Mouse (Mus musculus) megakaryocyte, embryonic 14.5 days (primary cell): Measurements from ENCODE around the gene Nkain2. TPM values are rescaled to one million over a fixed set of nuclear protein-coding genes. Genes with fewer than 3 reads are reported as not detected.

ENCODE experiments used
- H3K27me3 ChIP-seq: replicated peaks from 2 replicates; pipeline ENCODE3; 2012; ENCODE audit warnings: inconsistent platforms
- H3K36me3 ChIP-seq: replicated peaks from 2 replicates; pipeline ENCODE3; 2012; ENCODE audit warnings: low read length, inconsistent platforms, mixed read lengths
- H3K4me1 ChIP-seq: 2 replicates; pipeline ENCODE4 v1.6.1; 2012; ENCODE audit warnings: inconsistent platforms
- H3K4me3 ChIP-seq: replicated peaks from 2 replicates; pipeline ENCODE3; 2012; ENCODE audit warnings: moderate library complexity, mild to moderate bottlenecking, inconsistent platforms
- H3K9me3 ChIP-seq: 2 replicates; pipeline ENCODE4 v1.6.1; 2012; ENCODE audit warnings: inconsistent platforms
- FLI1 ChIP-seq: IDR thresholded peaks from 2 replicates; pipeline ENCODE4 v1.6.1; 2012; ENCODE audit warnings: low read length, inconsistent platforms, mixed read lengths
- GATA1 ChIP-seq: IDR thresholded peaks from 3 replicates; pipeline ENCODE4 v1.6.1; 2012; ENCODE audit warnings: mixed read lengths, low read length, inconsistent platforms, borderline replicate concordance
- polyA plus RNA-seq: library from polyadenylated mRNA; stranded (reverse); fragments of >175 nt; gene quantifications from 2 replicates; pipeline ENCODE4 v1.2.3, GENCODE M21; 2012; ENCODE audit warnings: low replicate concordance; ENCODE audit not compliant: insufficient read depth

The Nkain2 gene
- polyA plus RNA-seq: not detected in 2 replicates

GRCm38 (mm10) chr10:32889652-32890506, at the start of gene Nkain2:
Gene Nkain2 (minus strand): TSS chr10:32890462.
- Histone ChIP-seq H3K36me3 (no peaks in the 10 kb centered on the region), H3K4me3 (peak within 1 kb of the TSS; percentile 86), H3K9me3 (peaks cover 8% of the 10 kb centered on the region; the same call in 1 of the 2 replicates), H3K27me3 (peaks cover 27% of the 10 kb centered on the region), H3K4me1 (peaks cover 12% of the 10 kb centered on the region)
- no peak for TF ChIP-seq FLI1
- no peak for TF ChIP-seq GATA1

- no peaks in the 10 kb centered on the region for H3K36me3 ChIP-seq
- H3K4me1 ChIP-seq: no peaks in the 10 kb centered on the region
- peaks cover 17% of the 10 kb centered on the region; the same call in 1 of the 2 replicates for H3K9me3 ChIP-seq
- no peak overlapping the region for H3K4me3 ChIP-seq
- TF ChIP-seq GATA1 (no peak), FLI1 (no peak)
- no peaks in the 10 kb centered on the region for H3K27me3 ChIP-seq
Observed at GRCm38 (mm10) chr10:32939853-32940252, 49.6 kb upstream of the Nkain2 start.

GRCm38 (mm10) chr10:32895093-32895492, 4.8 kb upstream of the Nkain2 start:
- H3K4me3 ChIP-seq: no peak overlapping the region
- H3K9me3 ChIP-seq: peaks cover 1% of the 10 kb centered on the region; the same call in 1 of the 2 replicates
- H3K27me3 ChIP-seq: peaks cover 15% of the 10 kb centered on the region
- H3K4me1 ChIP-seq: peaks cover 5% of the 10 kb centered on the region
- TF ChIP-seq FLI1 (no peak), GATA1 (no peak)
- no peaks in the 10 kb centered on the region for H3K36me3 ChIP-seq

GRCm38 (mm10) chr10:32890507-32891131, 357 bp upstream of the Nkain2 start:
- Histone ChIP-seq H3K36me3 (no peaks in the 10 kb centered on the region), H3K9me3 (peaks cover 8% of the 10 kb centered on the region; the same call in 1 of the 2 replicates), H3K4me3 (peak overlapping the region; percentile 46), H3K27me3 (peaks cover 27% of the 10 kb centered on the region), H3K4me1 (peaks cover 12% of the 10 kb centered on the region)
- TF ChIP-seq GATA1 (no peak), FLI1 (no peak)

- TF ChIP-seq GATA1 (no peak), FLI1 (no peak)
- no peaks in the 10 kb centered on the region for H3K27me3 ChIP-seq
- no peaks in the 10 kb centered on the region for H3K36me3 ChIP-seq
- no peaks in the 10 kb centered on the region for H3K4me1 ChIP-seq
- H3K9me3 ChIP-seq: no peaks in the 10 kb centered on the region
- no peak overlapping the region for H3K4me3 ChIP-seq
Observed at GRCm38 (mm10) chr10:32881977-32882376, 8.3 kb downstream of the Nkain2 start.

GRCm38 (mm10) chr10:32870691-32871406, 19.4 kb downstream of the Nkain2 start:
- Histone ChIP-seq H3K36me3 (no peaks in the 10 kb centered on the region), H3K9me3 (no peaks in the 10 kb centered on the region), H3K27me3 (no peaks in the 10 kb centered on the region), H3K4me1 (no peaks in the 10 kb centered on the region), H3K4me3 (no peak overlapping the region)
- TF ChIP-seq FLI1 (no peak), GATA1 (no peak)

GRCm38 (mm10) chr10:32869541-32869940, 20.7 kb downstream of the Nkain2 start:
- H3K9me3 ChIP-seq: no peaks in the 10 kb centered on the region
- no peaks in the 10 kb centered on the region for H3K4me1 ChIP-seq
- H3K27me3 ChIP-seq: no peaks in the 10 kb centered on the region
- no peak overlapping the region for H3K4me3 ChIP-seq
- TF ChIP-seq FLI1: no peak
- TF ChIP-seq GATA1: no peak
- H3K36me3 ChIP-seq: no peaks in the 10 kb centered on the region

- TF ChIP-seq FLI1 (no peak), GATA1 (no peak)
- no peaks in the 10 kb centered on the region for H3K4me1 ChIP-seq
- no peaks in the 10 kb centered on the region for H3K9me3 ChIP-seq
- no peaks in the 10 kb centered on the region for H3K27me3 ChIP-seq
- H3K4me3 ChIP-seq: no peak overlapping the region
- no peaks in the 10 kb centered on the region for H3K36me3 ChIP-seq
Observed at GRCm38 (mm10) chr10:32815210-32815883, 74.9 kb downstream of the Nkain2 start.

- H3K27me3 ChIP-seq: no peaks in the 10 kb centered on the region
- TF ChIP-seq GATA1: no peak
- TF ChIP-seq FLI1: no peak
- H3K36me3 ChIP-seq: no peaks in the 10 kb centered on the region
- H3K4me1 ChIP-seq: no peaks in the 10 kb centered on the region
- H3K9me3 ChIP-seq: no peaks in the 10 kb centered on the region
- no peak overlapping the region for H3K4me3 ChIP-seq
Observed at GRCm38 (mm10) chr10:32796215-32796614, 94.0 kb downstream of the Nkain2 start.
